Mouse (Mus musculus): ENCODE results near the gene Pgc. TPM values are rescaled to one million over a fixed set of nuclear protein-coding genes. Genes with fewer than 3 reads are reported as not detected.

Gene Pgc
- polyA plus RNA-seq, 3 experiments from 2014 or later: not detected

Other genes starting within 250 kb of the Pgc start
- gene Taf8, start 224.6 kb upstream of the Pgc start, polyA plus RNA-seq (2017; shearing (Covaris generic)): 10 to 100 TPM; 56.9 to 80.8 (median 70.0) TPM
- 100 to 1,000 TPM; 124 to 141 (median 130) TPM for gene Ccnd3, start 221.8 kb upstream of the Pgc start, polyA plus RNA-seq (2017; shearing (Covaris generic))
- 10 to 100 TPM in 2 of 3 experiments, 1 to 10 TPM in 1; 9.1 to 12.3 (median 11.6) TPM for gene Bysl, start 115.3 kb upstream of the Pgc start, polyA plus RNA-seq (2017; shearing (Covaris generic))
- gene Med20, start 115.3 kb upstream of the Pgc start, polyA plus RNA-seq (2017; shearing (Covaris generic)): 10 to 100 TPM; 27.6 to 32.3 (median 28.1) TPM
- under 1 TPM in 2 of 3 experiments, not detected in 1; 0.68 to 0.79 TPM for gene Gm20517, start 115.3 kb upstream of the Pgc start, polyA plus RNA-seq (2017; shearing (Covaris generic))
- under 1 TPM; 0.58 to 0.97 (median 0.70) TPM for gene Usp49, start 96.2 kb upstream of the Pgc start, polyA plus RNA-seq (2017; shearing (Covaris generic))
- gene Tomm6, start 38.5 kb upstream of the Pgc start, polyA plus RNA-seq (2017; shearing (Covaris generic)): 100 to 1,000 TPM; 299 to 411 (median 338) TPM
- gene Frs3, start 37.8 kb upstream of the Pgc start, polyA plus RNA-seq (2017; shearing (Covaris generic)): not detected
- gene Gm21981, start 32.4 kb upstream of the Pgc start, polyA plus RNA-seq (2017; shearing (Covaris generic)): not detected
- gene Prickle4, start 32.1 kb upstream of the Pgc start, polyA plus RNA-seq (2017; shearing (Covaris generic)): not detected
- gene Tfeb, start 10.2 kb downstream of the Pgc start, polyA plus RNA-seq (2017; shearing (Covaris generic)): 10 to 100 TPM in 1 of 3 experiments, 1 to 10 TPM in 2; 5.6 to 10.6 (median 6.5) TPM
- not detected for gene Mdfi, start 107.8 kb downstream of the Pgc start, polyA plus RNA-seq (2017; shearing (Covaris generic))
- 1 to 10 TPM; 1.9 to 5.7 (median 4.4) TPM for gene Foxp4, start 197.8 kb downstream of the Pgc start, polyA plus RNA-seq (2017; shearing (Covaris generic))